Mouse (Mus musculus): Measurements from ENCODE around the gene Syngr2. TPM values are rescaled to one million over a fixed set of nuclear protein-coding genes. Genes with fewer than 3 reads are reported as not detected.
"Not testable (repeated sequence)": the region's sequence is repeated elsewhere in the genome, so short reads cannot be mapped to it uniquely, and the experiment has no call there.

Gene Syngr2
- total RNA-seq, 2 experiments from 2014 or later: 182 to 192 TPM

- DNase-seq (ENCODE audit: low spot score): peak; percentile 81
Measured at GRCm38 (mm10) chr11:117780582-117781111, 28.8 kb upstream of the Syngr2 start.

- DNase-seq (ENCODE audit: low spot score): peak; percentile 71
Measured at GRCm38 (mm10) chr11:117781199-117781821, 28.2 kb upstream of the Syngr2 start.

GRCm38 (mm10) chr11:117781993-117782704, 27.3 kb upstream of the Syngr2 start, which contains the start of the genes Tmc8 and Tmc6:
Gene Tmc8, plus strand, starts transcription at chr11:117782076.
Gene Tmc6, minus strand, starts transcription at chr11:117782198.
- DNase-seq (ENCODE audit: low spot score): no peak

GRCm38 (mm10) chr11:117782705-117783034, 26.8 kb upstream of the Syngr2 start:
- no peak for DNase-seq (ENCODE audit: low spot score)

DNA sequence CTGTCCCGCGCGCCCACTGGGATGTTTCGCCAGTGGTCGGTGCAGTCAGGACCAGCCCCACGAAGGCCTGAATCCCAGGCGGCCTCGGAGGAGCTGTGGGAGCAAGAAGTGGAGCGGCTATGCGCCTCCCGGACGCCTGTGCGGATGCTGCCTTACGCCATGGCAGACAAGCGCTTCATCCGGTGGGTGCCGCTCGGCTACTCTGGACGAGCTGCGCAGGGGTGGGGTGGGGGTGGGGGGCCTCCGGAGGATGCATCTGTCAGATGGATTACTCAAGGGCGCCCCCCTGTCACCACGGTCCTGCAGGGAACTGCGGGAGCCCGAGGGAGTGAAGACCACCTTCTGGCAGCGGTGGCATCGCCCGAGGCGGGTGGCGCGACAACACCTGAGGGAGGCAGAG, 26.4 kb upstream of the Syngr2 start:
- no peak for DNase-seq (ENCODE audit: low spot score)

GRCm38 (mm10) chr11:117783683-117784309, 25.7 kb upstream of the Syngr2 start:
- DNase-seq (ENCODE audit: low spot score): no peak

DNA sequence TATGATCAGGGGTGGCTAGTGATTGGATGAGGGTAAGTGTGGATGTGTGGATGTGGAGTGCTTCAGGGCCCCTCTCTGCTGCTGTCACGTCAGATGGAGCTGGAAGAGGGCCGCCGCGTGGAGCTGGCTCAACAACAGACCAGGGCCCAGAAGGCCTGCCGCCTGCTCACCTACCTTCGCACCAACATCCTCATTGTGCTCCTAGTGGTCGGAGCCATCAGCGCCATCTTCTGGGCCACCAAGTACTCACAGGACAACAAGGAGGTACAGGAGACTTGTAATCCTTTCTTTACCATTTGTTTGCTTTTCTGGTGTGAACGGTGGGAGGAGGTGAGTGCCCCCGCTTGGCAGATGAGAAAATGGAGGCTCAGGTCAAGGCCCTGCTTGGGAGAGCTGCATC, 23.2 kb upstream of the Syngr2 start:
- peak; percentile 60 for DNase-seq (ENCODE audit: low spot score)

DNA sequence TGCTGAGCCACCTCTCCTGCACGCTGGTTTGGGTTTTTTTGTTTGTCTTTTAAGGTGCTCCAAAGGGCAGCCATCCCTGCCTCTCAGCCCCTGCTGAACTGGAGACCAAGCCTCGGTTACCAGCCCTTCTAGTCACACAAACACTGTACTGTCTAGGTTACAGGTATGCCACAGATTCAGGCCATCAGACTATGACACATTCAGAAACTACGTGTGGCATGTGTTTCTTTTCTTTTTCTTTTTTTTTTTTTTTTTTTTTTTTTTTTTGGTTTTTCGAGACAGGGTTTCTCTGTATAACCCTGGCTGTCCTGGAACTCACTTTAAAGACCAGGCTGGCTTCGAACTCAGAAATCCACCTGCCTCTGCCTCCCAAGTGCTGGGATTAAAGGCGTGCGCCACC, 21.0 kb upstream of the Syngr2 start:
- not testable (repeated sequence) for DNase-seq (ENCODE audit: low spot score)

DNA sequence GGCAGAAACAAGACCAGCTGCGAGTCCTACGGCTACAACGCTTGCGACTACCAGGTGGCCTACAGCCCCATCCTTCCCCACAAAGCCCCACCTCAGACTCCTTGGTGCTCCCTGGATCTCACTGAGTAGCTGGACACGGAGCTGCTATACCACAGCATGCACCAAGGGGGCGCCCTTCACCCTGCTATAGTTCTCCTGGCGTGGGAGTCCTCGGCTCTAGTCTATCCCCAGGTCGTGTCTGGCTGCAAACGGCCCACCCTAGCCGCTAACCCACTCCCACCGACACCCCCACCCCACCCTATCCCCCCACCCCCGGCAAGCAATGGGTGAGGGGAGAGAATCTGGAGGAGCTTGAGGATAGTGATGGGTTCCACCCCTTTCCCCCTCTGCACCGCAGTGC, 19.2 kb upstream of the Syngr2 start:
- peak; percentile 80 for DNase-seq (ENCODE audit: low spot score)

DNA sequence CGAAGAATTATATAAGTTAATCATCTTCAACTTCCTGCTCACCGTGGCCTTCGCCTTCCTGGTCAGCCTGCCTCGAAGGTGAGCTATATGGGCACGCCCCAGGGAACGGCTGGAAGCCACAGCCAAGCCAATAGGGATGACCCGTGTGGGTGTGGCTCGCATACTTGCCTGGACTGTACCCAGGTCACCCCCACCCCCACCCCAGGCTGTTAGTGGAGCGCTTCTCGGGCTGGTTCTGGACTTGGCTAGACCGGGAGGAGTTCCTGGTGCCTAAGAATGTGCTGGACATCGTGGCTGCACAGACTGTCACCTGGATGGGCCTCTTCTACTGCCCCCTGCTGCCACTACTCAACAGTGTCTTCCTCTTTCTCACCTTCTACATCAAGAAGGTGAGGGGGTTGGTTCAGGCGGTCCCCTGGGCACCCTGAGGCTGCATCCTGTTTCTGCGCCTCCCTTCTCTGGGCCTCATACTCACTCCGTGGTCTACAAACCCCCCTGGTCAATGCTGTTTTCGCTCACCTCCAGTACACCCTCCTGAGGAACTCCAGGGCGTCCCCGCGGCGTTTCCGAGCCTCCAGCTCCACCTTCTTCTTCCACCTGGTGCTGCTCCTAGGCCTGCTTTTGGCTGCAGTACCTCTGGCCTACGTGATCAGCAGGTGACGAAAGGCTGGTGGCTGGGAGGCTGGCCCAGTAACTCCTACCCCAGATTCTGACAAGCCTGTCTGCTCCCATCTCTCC, 18.6 kb upstream of the Syngr2 start:
- no peak for DNase-seq (ENCODE audit: low spot score)

DNA sequence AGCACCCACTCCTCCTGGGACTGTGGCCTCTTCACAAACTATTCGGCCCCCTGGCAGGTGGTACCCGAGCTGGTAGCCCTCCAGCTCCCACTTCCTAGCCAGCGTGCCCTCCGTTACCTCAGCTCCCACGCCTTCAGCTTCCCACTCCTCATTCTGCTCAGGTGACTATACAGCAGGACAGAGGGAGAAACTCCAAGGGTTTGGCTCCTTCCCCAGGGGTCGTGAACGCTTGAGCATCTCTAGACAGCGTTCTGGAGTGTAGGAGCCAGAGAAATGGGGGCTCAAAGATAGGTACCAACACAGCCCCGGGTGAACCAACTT, 18.1 kb upstream of the Syngr2 start:
- DNase-seq (ENCODE audit: low spot score): no peak

GRCm38 (mm10) chr11:117792281-117792888, 17.1 kb upstream of the Syngr2 start:
- no peak for DNase-seq (ENCODE audit: low spot score)

- DNase-seq (ENCODE audit: low spot score): no peak
Measured at GRCm38 (mm10) chr11:117794035-117794551, 15.4 kb upstream of the Syngr2 start.

DNA sequence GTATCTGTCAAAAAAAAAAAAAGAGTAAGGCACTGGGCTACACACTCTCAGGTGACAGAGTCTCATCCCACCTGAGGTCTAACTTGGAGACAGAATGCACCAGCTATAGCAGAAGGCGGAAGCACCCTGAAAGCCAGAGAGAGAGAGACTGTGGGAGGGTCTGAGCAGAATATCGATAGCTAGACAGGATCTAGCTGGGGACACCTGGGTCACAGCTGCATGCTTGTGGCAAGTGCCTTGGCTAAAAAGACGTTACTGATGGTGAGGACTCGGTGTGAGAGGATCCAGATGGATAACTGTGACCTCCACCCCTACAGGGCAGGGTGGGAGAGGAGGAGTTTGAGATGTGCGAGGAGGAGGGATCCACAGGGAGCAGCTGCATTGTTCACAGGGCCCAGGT, 12.5 kb upstream of the Syngr2 start:
- no peak for DNase-seq (ENCODE audit: low spot score)

- DNase-seq (ENCODE audit: low spot score): no peak
Measured at GRCm38 (mm10) chr11:117797511-117798159, 11.8 kb upstream of the Syngr2 start, which contains the start of gene 6030468B19Rik. Gene 6030468B19Rik, plus strand, starts transcription at chr11:117797660.

- no peak for DNase-seq (ENCODE audit: low spot score)
Measured at GRCm38 (mm10) chr11:117798160-117798541, 11.3 kb upstream of the Syngr2 start.

DNA sequence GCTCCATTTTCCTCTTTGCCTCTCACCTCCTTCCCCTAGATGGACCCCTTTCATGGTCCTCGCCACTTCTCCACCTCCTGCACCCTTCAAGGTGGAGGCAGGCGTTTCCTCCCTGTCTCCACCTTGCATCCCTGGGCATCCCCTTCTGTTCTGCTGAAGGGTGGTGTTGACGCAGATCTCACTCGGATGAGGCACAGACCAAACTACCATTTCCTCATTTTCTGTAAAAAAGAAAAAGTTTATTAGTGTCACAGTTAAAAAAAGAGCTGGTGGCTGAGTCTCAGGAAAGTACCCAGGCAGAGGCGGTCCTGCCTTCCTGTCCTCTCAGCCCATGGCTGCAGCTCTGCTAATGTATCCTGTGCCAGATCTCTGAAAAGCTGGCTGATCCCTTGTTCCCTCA, 10.3 kb upstream of the Syngr2 start:
- no peak for DNase-seq (ENCODE audit: low spot score)

DNA sequence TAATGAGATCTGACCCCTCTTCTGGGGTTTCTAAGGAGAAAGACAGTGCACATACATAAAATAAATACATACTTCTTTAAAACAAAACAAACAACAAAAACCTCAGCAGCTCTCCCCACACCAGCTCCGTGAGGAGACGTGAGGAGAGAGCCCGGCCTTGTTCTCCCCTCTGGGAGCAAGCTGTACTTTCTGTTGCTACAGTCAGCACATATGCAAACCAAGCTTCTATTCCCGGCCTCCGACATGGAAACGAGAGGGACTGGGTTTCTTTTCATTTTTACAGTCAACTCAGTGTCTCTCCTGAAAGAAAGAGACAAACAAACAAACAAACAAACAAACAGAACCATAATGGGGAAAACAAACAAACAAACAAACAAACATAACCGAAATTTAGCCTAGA, 9.4 kb upstream of the Syngr2 start:
- DNase-seq (ENCODE audit: low spot score): no peak

DNA sequence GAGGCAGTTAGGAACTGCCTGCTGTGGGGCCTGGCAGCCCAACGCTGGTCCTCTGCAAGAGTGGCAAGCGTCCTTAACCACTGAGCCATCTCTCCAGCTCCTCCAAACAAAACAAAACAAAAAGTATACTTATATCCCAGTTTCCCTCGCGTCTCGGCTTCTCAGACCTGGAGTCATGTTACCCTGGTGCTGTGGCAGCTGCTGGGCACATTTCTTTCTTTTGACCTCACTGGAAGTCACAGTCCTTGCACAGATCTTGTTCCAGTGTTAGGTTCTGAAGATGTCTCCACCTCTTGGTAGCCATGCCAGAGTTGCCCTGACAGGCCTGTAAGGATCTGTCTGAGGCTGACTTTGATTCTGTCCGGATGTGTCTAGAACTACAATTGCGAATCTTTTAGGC, 7.8 kb upstream of the Syngr2 start:
- DNase-seq (ENCODE audit: low spot score): peak; percentile 47

GRCm38 (mm10) chr11:117803166-117803688, 6.2 kb upstream of the Syngr2 start:
- no peak for DNase-seq (ENCODE audit: low spot score)

DNA sequence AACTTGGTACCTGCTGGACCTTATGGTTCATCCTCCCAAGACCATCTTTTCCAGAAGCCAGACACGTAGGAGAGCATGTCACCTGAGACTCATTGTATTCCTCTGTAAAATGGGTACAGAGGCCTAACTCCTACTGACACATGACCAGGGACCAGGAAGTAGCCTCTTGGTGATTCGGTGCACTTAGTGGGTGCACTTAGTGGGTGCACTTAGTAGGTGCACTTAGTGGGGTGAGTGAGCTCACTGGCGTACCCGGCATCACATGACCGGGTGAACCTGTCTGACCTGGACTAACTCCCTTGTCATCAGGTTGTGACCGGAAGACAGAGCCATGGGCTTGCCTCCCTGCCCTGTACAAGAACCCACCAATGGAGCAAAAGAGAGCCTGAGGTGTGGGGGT, 2.7 kb upstream of the Syngr2 start:
- DNase-seq (ENCODE audit: low spot score): no peak
